Mouse (Mus musculus) brain, embryonic 14.5 days (tissue): ENCODE data around the gene AI837181.

Experiments
- CTCF ChIP-seq: fragments of 200-500 bp; IDR thresholded peaks from 2 replicates; pipeline ENCODE4 v1.5.1; 2012; ENCODE audit warnings: inconsistent platforms, mild to moderate bottlenecking, moderate library complexity, borderline replicate concordance; ENCODE audit not compliant: insufficient read depth, insufficient read length; ENCODE audit errors: extremely low read depth
- POLR2A ChIP-seq: fragments of 200-500 bp; IDR thresholded peaks from 2 replicates; pipeline ENCODE4 v1.6.1; 2012; ENCODE audit warnings: mild to moderate bottlenecking, inconsistent platforms, borderline replicate concordance; ENCODE audit not compliant: poor library complexity, insufficient read depth, insufficient read length, severe bottlenecking; ENCODE audit errors: extremely low read depth

- no peak for TF ChIP-seq POLR2A
- no peak for TF ChIP-seq CTCF
Observed at GRCm38 (mm10) chr19:5448354-5449150, 23.6 kb downstream of the AI837181 start.
